Mouse (Mus musculus) heart, embryonic 12.5 days (tissue): Measurements from ENCODE around the gene Acvrl1. TPM values are rescaled to one million over a fixed set of nuclear protein-coding genes. Genes with fewer than 3 reads are reported as not detected.
A peak's percentile ranks its signal among the peaks of the same experiment; 100 is the strongest.

Source experiments
- ATAC-seq: fragments of 200-750 bp; cut with Nextera tagmentation; 2 replicates; pipeline ENCODE4 v1.8.0; 2017; ENCODE audit warnings: moderate TSS enrichment, moderate library complexity; ENCODE audit not compliant: insufficient number of reproducible peaks, low FRiP score
- H3K27ac ChIP-seq: fragments of 300-500 bp; sonication (generic); 2 replicates; pipeline ENCODE4 v1.5.1; 2016; ENCODE audit warnings: mild to moderate bottlenecking, moderate library complexity; ENCODE audit not compliant: poor library complexity, severe bottlenecking
- H3K27me3 ChIP-seq: fragments of 300-500 bp; sonication (generic); replicated peaks from 2 replicates; pipeline ENCODE4 v1.6.1; 2016; ENCODE audit warnings: mild to moderate bottlenecking, moderate library complexity
- H3K36me3 ChIP-seq: fragments of 300-500 bp; sonication (generic); 2 replicates; pipeline ENCODE4 v1.6.1; 2016; ENCODE audit warnings: mild to moderate bottlenecking, moderate library complexity
- H3K4me1 ChIP-seq: fragments of 300-500 bp; sonication (generic); replicated peaks from 2 replicates; pipeline ENCODE4 v1.6.1; 2016; ENCODE audit warnings: mild to moderate bottlenecking
- H3K4me2 ChIP-seq: fragments of 300-500 bp; sonication (generic); 2 replicates; pipeline ENCODE4 v1.6.1; 2016; ENCODE audit warnings: mild to moderate bottlenecking, moderate library complexity
- H3K4me3 ChIP-seq: fragments of 300-500 bp; sonication (generic); 2 replicates; pipeline ENCODE4 v1.5.1; 2016; ENCODE audit warnings: mild to moderate bottlenecking
- H3K9ac ChIP-seq: fragments of 300-500 bp; sonication (generic); 2 replicates; pipeline ENCODE4 v1.6.1; 2016; ENCODE audit warnings: mild to moderate bottlenecking, moderate library complexity
- H3K9me3 ChIP-seq: fragments of 300-500 bp; sonication (generic); replicated peaks from 2 replicates; pipeline ENCODE4 v1.6.1; 2016; ENCODE audit warnings: mild to moderate bottlenecking, moderate library complexity
- WGBS: fragments of 180-500 bp; shearing (Covaris S2); methylation state at CpG from one replicate; pipeline ENCODE4 v1.1.7; 2016; 5-methylcytosine and 5-hydroxymethylcytosine counted together
- polyA plus RNA-seq: library from polyadenylated mRNA; unstranded; fragments of >200 nt; fragmentation: Nextera tagmentation; extraction: Ambion mirVana; gene quantifications from 2 replicates; pipeline ENCODE4 v1.2.1, GENCODE M21; 2016

Gene Acvrl1
- polyA plus RNA-seq, 1 experiment from 2014 or later, result 3.1 TPM

DNA sequence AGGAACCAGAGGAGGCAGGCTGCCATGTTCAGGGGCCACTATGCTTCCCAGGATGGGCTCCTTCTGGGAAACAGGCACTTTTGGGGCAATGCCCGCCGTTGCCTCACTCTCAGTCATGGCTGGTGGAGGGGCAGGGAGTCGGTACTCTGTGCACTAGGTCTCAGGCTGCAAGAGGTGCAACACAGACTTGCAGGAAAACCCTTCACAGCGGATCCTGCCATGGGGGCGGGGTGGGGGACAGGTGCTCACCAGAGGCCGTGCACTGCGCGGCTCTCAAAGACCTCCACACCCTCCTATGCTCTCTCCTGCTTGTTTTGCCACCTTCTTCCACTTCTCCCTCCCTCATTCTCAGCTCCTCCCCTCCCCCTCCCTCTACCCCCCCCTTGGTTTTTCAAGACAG is 14.3 kb downstream of the Acvrl1 start:
- H3K9me3 ChIP-seq, result no peaks in the 10 kb centered on the region
- no peak overlapping the region for H3K4me3 ChIP-seq
- H3K4me2 ChIP-seq, result 0 out of 2 replicates have a peak overlapping the region, but pooled peaks have one; percentile 47
- WGBS, result 52% methylated on average over 8 of the region's 8 CpGs
- H3K9ac ChIP-seq, result no peak overlapping the region
- H3K27me3 ChIP-seq, result peaks cover 11% of the 10 kb centered on the region
- no peak for ATAC-seq
- peaks cover 82% of the 10 kb centered on the region for H3K4me1 ChIP-seq
- H3K27ac ChIP-seq, result no peak overlapping the region
- no peaks in the 10 kb centered on the region for H3K36me3 ChIP-seq

DNA sequence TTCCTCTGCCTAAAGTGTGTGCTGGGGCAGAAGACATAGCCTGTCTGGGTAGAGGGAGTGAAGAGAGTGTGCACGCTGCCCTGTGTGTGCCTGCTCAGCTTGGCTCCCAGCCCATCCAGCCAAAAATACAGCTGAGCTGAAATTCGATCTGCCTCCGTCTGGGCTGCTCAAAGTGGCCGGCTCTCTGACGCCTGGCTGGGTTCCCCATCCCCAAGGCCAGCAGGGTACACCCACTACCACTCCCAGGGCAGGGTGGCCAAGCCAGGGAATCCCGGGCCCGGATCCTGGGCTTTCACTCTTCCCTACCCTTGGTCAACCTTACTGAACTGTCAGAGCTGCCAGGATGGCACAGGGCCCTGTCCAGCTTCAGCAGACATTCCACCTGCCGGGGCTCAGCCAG is 15.2 kb downstream of the Acvrl1 start:
- 17% methylated on average over 8 of the region's 8 CpGs for WGBS
- peak; percentile 12; the same call in 1 of the 2 replicates for ATAC-seq
- 0 out of 2 replicates have a peak, but pooled peaks cover 4% of the 10 kb centered on the region for H3K27me3 ChIP-seq
- peak overlapping the region; percentile 47 for H3K4me2 ChIP-seq
- H3K9ac ChIP-seq, result no peak overlapping the region
- H3K9me3 ChIP-seq, result no peaks in the 10 kb centered on the region
- peak overlapping the region; percentile 55 for H3K27ac ChIP-seq
- H3K36me3 ChIP-seq, result no peaks in the 10 kb centered on the region
- H3K4me1 ChIP-seq, result peaks cover 84% of the 10 kb centered on the region
- H3K4me3 ChIP-seq, result no peak overlapping the region

DNA sequence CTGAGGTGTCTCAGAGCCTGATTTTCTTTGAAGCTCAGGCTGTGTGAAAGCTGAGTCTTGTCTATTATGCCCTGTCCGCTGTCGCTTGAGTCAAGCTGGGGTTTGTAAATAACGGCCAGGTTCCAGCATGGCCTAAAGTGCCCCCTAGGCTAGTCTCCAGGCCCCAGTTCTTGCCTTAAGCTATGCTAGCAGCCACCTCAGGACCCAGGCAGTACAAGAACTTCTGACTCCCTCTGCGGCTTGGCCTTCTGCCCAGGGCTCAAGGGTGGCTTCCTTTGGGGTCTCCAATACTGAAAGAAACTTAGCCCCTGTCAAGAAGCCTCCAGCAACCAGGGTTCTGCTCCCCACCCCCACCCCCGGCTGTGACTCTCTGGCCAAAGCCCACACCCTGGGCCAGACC is 15.9 kb downstream of the Acvrl1 start:
- Histone ChIP-seq H3K4me1 (peaks cover 82% of the 10 kb centered on the region), H3K9ac (no peak overlapping the region), H3K27ac (no peak overlapping the region), H3K4me3 (no peak overlapping the region), H3K4me2 (no peak overlapping the region), H3K27me3 (0 out of 2 replicates have a peak, but pooled peaks cover 3% of the 10 kb centered on the region), H3K9me3 (no peaks in the 10 kb centered on the region), H3K36me3 (no peaks in the 10 kb centered on the region)
- 81% methylated on average over 5 of the region's 5 CpGs for WGBS
- no peak for ATAC-seq

DNA sequence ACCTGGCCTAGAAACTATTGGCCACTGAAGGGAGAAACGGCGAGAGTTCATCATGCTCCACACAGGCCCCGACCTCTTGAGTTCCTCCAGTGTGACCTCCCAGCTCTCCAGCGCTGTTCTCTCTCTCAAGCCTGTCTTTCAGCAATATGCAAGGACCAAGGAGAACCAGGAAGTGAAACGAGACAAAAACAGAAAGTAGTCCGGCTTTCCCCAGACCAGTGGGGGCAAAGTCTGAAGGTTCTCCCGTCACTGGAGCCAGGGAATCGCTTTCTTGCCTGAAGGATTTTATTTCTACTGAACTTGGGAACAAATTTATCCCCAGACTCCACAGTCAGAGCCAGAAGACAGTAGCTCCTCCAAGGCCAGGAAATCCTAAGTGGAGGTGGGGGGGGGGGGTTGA is 16.5 kb downstream of the Acvrl1 start:
- WGBS, result 76% methylated on average over 8 of the region's 8 CpGs

DNA sequence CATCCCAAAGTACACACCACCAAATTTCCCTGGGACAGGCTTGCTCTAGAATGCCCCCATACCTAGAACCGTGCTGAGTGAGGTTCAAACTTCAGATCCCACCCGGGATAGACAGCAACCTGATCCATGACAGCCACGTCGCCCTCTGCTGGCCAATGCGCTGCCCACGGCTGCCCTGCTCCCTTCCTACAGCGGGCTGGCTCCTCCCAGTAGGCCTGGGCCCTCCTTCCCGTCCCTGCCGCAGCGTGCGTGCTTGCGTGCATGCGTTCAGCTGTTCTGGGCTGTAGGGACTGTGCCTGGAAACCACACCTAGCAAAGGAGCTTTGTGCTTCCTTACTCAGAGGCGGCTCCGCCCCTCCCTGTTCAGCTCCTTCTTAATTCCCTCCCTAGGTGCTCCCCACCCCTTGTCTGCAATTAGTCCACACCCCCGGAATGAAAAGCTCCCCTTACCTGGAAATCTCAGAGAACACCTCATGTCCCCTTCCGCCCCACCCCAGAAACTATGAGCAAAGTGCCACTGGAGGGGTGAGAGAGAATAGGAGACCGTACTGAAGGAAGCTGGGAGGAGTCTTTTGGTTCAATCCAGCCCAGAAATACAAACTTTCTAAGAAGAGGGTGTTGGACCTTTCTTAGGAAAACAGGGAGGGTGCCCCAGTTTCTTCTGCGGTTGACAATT is 17.2 kb downstream of the Acvrl1 start:
- Histone ChIP-seq H3K4me3 (0 out of 2 replicates have a peak overlapping the region, but pooled peaks have one; percentile 3), H3K9me3 (no peaks in the 10 kb centered on the region), H3K27me3 (no peaks in the 10 kb centered on the region), H3K4me2 (peak overlapping the region; percentile 58), H3K4me1 (peaks cover 68% of the 10 kb centered on the region), H3K36me3 (no peaks in the 10 kb centered on the region), H3K27ac (no peak overlapping the region), H3K9ac (peak overlapping the region; percentile 53; the same call in 1 of the 2 replicates)
- WGBS, result 11% methylated on average over 19 of the region's 19 CpGs
- ATAC-seq, result peak; percentile 85

More for the DNA sequence above, 16.5 kb downstream of the Acvrl1 start:
- Histone ChIP-seq H3K4me1 (peaks cover 76% of the 10 kb centered on the region), H3K36me3 (no peaks in the 10 kb centered on the region), H3K27ac (no peak overlapping the region), H3K27me3 (no peaks in the 10 kb centered on the region), H3K9me3 (no peaks in the 10 kb centered on the region), H3K4me2 (peak overlapping the region; percentile 58; the same call in 1 of the 2 replicates), H3K9ac (no peak overlapping the region), H3K4me3 (no peak overlapping the region)
- ATAC-seq, result no peak

DNA sequence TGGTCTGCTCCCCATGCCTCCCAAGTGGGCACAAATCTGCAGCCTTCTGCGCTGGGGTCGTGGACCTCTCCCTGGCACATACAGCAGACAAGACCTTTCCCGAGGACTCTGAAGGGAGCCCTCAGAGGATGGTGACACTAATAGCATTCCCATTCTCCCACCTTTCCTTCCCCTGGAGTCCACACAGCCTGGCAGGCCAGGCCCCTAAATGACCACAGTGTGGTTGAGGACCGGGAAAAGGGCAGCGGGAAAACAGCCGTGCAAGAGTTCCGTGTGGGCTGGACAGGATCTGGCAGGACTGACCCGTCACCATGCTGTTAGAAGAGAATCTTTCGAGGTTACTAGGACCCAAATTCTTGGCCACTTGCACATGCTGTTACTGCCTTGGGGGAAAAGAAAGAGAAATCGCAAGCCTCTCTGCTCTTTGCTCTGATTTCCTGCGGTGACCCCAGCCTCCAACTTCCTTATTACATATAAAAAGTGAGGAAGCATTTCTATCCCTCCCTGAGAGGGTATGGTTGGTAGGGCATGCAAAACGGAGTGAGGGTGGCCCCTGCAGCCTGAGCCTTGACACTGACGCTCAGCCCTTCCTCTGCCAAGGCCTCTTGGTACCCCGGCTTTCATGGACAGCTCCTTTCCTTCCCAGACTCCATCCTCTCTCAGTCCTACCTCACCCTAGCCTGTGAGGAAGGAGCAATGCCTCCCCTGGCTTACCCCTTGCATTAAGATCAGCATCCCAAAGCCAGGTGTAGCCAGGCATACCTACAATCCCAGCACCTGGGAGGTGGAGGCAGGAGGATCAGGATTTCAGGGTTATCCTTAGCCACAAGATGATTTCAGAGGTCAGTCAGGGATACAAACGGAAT is 18.0 kb downstream of the Acvrl1 start:
- no peak for ATAC-seq
- Histone ChIP-seq H3K36me3 (no peaks in the 10 kb centered on the region), H3K27me3 (no peaks in the 10 kb centered on the region), H3K4me1 (peaks cover 62% of the 10 kb centered on the region), H3K4me2 (no peak overlapping the region), H3K9me3 (no peaks in the 10 kb centered on the region), H3K9ac (peak overlapping the region; percentile 53; the same call in 1 of the 2 replicates), H3K27ac (no peak overlapping the region), H3K4me3 (no peak overlapping the region)
- 53% methylated on average over 15 of the region's 15 CpGs for WGBS

DNA sequence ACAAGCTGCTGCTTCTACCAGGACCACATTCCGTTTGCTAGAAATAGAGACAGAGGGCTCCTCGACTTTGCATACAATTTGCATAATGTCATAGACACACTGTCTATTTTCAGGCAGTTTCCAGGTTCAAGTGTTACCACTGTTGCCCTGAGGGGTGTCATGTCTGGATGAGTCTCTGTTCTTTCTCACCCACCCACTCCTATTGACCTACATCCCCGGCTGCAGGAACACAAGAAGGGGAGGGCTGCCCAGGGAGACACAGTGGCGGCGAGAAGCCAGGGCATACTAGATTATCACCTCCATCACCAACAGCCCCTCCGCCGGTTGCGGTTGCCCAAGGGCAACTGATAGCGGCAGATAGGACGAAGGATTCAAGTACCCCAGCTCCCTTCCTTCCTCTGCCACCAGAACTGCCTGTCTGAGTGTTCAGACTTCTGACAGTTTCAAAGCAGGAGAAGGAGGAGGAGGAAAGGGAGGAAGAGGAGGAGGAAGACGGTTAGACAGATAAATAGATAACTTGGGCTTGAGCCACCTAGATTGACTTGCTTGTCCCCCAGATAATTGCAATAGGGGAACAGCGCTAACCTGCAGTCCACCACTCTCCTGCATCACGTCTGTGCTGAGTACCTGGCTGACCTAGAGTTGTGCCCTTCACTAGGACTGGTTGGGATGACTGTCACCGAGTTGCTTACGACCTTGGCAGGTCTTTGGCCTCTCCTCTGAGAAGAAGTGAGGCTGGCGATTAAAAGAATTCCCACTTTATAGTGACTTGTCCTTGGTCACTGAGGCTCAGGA is 19.0 kb downstream of the Acvrl1 start:
- Histone ChIP-seq H3K9me3 (no peaks in the 10 kb centered on the region), H3K27me3 (no peaks in the 10 kb centered on the region), H3K4me2 (peak overlapping the region; percentile 41), H3K36me3 (no peaks in the 10 kb centered on the region), H3K4me1 (peaks cover 62% of the 10 kb centered on the region), H3K9ac (no peak overlapping the region), H3K4me3 (no peak overlapping the region), H3K27ac (peak overlapping the region; percentile 40)
- no peak for ATAC-seq
- WGBS, result 14% methylated on average over 16 of the region's 16 CpGs

DNA sequence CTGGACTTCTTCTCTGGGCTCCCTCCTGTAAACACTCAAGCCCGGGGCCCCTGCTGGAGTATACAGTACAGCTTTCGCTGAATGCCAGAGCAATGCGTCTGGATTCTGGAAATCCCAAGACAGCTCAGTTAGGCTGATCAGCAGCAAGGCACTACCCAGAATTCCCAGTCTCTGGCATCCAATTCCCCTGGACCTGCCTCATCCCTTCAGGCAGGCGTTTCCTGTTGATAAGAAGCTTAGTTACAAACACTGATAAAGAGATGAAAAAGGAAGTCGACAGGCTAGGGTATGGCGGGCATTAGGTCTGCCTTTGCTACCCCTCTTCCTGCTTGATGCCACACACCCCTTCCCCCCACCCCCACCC is 19.6 kb downstream of the Acvrl1 start:
- Histone ChIP-seq H3K27ac (peak overlapping the region; percentile 40), H3K4me1 (peaks cover 57% of the 10 kb centered on the region), H3K9ac (no peak overlapping the region), H3K4me2 (peak overlapping the region; percentile 41), H3K4me3 (no peak overlapping the region), H3K9me3 (no peaks in the 10 kb centered on the region), H3K27me3 (no peaks in the 10 kb centered on the region), H3K36me3 (no peaks in the 10 kb centered on the region)
- peak; percentile 19; the same call in 1 of the 2 replicates for ATAC-seq
- 3% methylated on average over 6 of the region's 6 CpGs for WGBS

DNA sequence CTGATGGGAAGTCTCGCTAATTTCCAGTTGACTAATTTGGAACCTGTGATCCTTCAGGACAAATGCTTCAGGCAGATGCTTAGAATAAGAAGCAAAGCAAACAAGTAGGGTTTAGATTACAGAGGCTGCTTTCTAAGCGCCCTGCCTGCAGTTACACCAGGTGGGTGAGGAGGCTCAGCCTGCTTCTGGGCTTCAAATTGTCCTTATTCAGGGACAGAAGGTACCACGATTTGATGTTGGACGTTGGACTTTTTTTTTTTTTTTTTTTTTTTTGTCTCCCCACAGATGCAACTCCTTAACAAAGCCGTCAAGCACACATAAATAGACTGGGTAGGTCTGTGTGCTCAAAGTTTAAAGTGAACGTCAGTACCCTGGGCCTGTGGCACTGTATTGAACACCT is 20.3 kb downstream of the Acvrl1 start:
- H3K9me3 ChIP-seq, result no peaks in the 10 kb centered on the region
- H3K4me2 ChIP-seq, result peak overlapping the region; percentile 41; the same call in 1 of the 2 replicates
- no peaks in the 10 kb centered on the region for H3K36me3 ChIP-seq
- H3K9ac ChIP-seq, result no peak overlapping the region
- no peak overlapping the region for H3K4me3 ChIP-seq
- H3K27ac ChIP-seq, result 0 out of 2 replicates have a peak overlapping the region, but pooled peaks have one; percentile 40
- ATAC-seq, result no peak
- H3K27me3 ChIP-seq, result no peaks in the 10 kb centered on the region
- 65% methylated on average over 6 of the region's 6 CpGs for WGBS
- peaks cover 50% of the 10 kb centered on the region for H3K4me1 ChIP-seq

DNA sequence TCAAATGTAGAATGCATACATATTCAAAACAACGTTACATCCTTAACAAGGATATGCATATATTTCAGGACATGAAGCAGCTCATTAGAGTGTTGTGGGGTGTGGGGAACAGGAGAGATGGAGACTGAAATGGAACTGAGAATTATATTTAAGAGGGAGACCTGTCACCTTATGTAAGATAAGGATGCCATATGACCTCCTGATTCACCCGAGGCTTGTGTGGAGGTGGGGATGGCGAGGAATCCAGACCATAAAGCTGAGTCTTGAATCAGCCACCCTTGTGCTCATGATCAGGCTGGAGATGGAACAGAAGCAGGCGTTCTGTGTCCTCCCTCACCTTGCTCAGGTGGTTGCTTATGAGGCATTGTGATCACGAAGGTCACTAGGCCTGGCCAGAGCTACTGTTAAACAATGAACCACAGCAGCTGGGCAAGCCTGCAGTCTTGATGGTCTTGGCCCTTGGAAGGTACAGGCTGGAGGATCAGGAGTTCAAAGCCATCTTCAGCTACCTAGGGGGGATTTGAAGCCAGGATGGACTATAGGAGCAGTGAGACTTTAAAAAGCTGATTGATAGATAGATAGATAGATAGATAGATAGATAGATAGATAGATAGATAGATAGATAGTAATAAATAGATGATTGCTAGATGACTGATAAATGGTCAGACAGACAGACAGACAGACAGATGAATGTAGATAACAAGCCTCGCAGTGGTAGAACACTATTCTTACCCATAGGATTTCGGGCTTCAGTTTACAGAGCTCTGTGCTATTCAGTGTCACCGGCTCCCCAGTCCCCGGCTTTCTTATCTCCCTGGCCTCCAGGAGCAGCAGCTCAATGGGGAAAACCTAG is 23.3 kb downstream of the Acvrl1 start:
- ATAC-seq, result no peak
- no peak overlapping the region for H3K27ac ChIP-seq
- WGBS, result 55% methylated on average over 9 of the region's 9 CpGs
- H3K27me3 ChIP-seq, result no peaks in the 10 kb centered on the region
- H3K36me3 ChIP-seq, result no peaks in the 10 kb centered on the region
- H3K4me1 ChIP-seq, result peaks cover 20% of the 10 kb centered on the region
- no peak overlapping the region for H3K9ac ChIP-seq
- no peak overlapping the region for H3K4me3 ChIP-seq
- H3K9me3 ChIP-seq, result peaks cover 4% of the 10 kb centered on the region; the same call in 1 of the 2 replicates
- no peak overlapping the region for H3K4me2 ChIP-seq
